Mouse (Mus musculus): ENCODE measurements at regions not wholly inside any gene's neighbourhood (a gene's known extent, or its start where the extent isn't known, plus 50 kb on each side); places are given as distances from the start of the nearest gene placed in this dataset.

- peaks cover 35 to 46% of the 10 kb centered on the region in 2 experiments for H3K4me1 ChIP-seq (replicated peaks; ENCODE audit: control insufficient read depth in 2 of 2, insufficient read depth in 2 of 2, low read length in 1 of 2)
- DNase-seq (ENCODE audit: low read depth in 3 of 3, low spot score in 3 of 3) (no peak), ATAC-seq (ENCODE audit: insufficient read depth) (peak; percentile 30; the same call in 1 of the 2 replicates)
- WGBS (ENCODE audit: insufficient replicate concordance) = 23% methylated on average over 6 of the region's 6 CpGs
- H3K9ac ChIP-seq (replicated peaks) = peak overlapping the region; percentile 48
- peak overlapping the region; percentile 76 for H3K27ac ChIP-seq
- H3K9me3 ChIP-seq (ENCODE audit: control insufficient read depth, low read length) = no peaks in the 10 kb centered on the region
- peak overlapping the region; percentile 34; the same call in 1 of the 2 replicates for H3K4me2 ChIP-seq (ENCODE audit: low read depth)
- no peak for TF ChIP-seq EP300 (IDR thresholded peaks at IDR 0.05; ENCODE audit: low read depth)
- peak; percentile 24; the same call in 1 of the 2 replicates for TF ChIP-seq CTCF (IDR thresholded peaks at IDR 0.05; ENCODE audit: low read depth)
- H3K4me3 ChIP-seq (ENCODE audit: insufficient read depth in 1 of 2, low read depth in 2 of 2, low read length in 2 of 2) = no peak overlapping the region
- no peaks in the 10 kb centered on the region for H3K36me3 ChIP-seq (replicated peaks; ENCODE audit: control insufficient read depth, insufficient read depth, low read depth)
- H3K27me3 ChIP-seq (ENCODE audit: control insufficient read depth, insufficient read depth, low read length) = no peaks in the 10 kb centered on the region
These were observed 235.4 kb downstream of the Fam49a start for GRCm38 (mm10) chr12:12497277-12497841.

- H3K9me3 ChIP-seq (ENCODE audit: control insufficient read depth, low read length) = no peaks in the 10 kb centered on the region
- DNase-seq (ENCODE audit: low read depth in 3 of 3, low spot score in 3 of 3) = peak; percentile 59 to 70 (median 66)
- ATAC-seq (ENCODE audit: insufficient read depth) = peak; percentile 88
- no peaks in the 10 kb centered on the region for H3K27me3 ChIP-seq (ENCODE audit: control insufficient read depth, insufficient read depth, low read length)
- 12% methylated on average over 7 of the region's 7 CpGs for WGBS (ENCODE audit: insufficient replicate concordance)
- peaks cover 35 to 46% of the 10 kb centered on the region in 2 experiments for H3K4me1 ChIP-seq (replicated peaks; ENCODE audit: control insufficient read depth in 2 of 2, insufficient read depth in 2 of 2, low read length in 1 of 2)
- H3K36me3 ChIP-seq (replicated peaks; ENCODE audit: control insufficient read depth, insufficient read depth, low read depth) = no peaks in the 10 kb centered on the region
- H3K4me3 ChIP-seq (ENCODE audit: insufficient read depth in 1 of 2, low read depth in 2 of 2, low read length in 2 of 2) = no peak overlapping the region
- TF ChIP-seq EP300 (IDR thresholded peaks at IDR 0.05; ENCODE audit: low read depth) (peak; percentile 92), CTCF (IDR thresholded peaks at IDR 0.05; ENCODE audit: low read depth) (peak; percentile 46)
- peak overlapping the region; percentile 34 for H3K4me2 ChIP-seq (ENCODE audit: low read depth)
- H3K9ac ChIP-seq (replicated peaks) = peak overlapping the region; percentile 48
- peak overlapping the region; percentile 76 for H3K27ac ChIP-seq
These were observed 234.7 kb downstream of the Fam49a start for GRCm38 (mm10) chr12:12496593-12497141.

- WGBS (ENCODE audit: insufficient replicate concordance) = 61% methylated on average over 1 of the region's 1 CpGs
- no peaks in the 10 kb centered on the region for H3K36me3 ChIP-seq (replicated peaks; ENCODE audit: control insufficient read depth, insufficient read depth, low read depth)
- H3K4me2 ChIP-seq (ENCODE audit: low read depth) = no peak overlapping the region
- no peak overlapping the region for H3K4me3 ChIP-seq (ENCODE audit: insufficient read depth in 1 of 2, low read depth in 2 of 2, low read length in 2 of 2)
- no peak for TF ChIP-seq EP300 (IDR thresholded peaks at IDR 0.05; ENCODE audit: low read depth)
- TF ChIP-seq CTCF (IDR thresholded peaks at IDR 0.05; ENCODE audit: low read depth) = no peak
- DNase-seq (ENCODE audit: low read depth in 3 of 3, low spot score in 3 of 3) = no peak
- peaks cover 38 to 41% of the 10 kb centered on the region in 2 experiments for H3K4me1 ChIP-seq (replicated peaks; ENCODE audit: control insufficient read depth in 2 of 2, insufficient read depth in 2 of 2, low read length in 1 of 2)
- no peaks in the 10 kb centered on the region for H3K27me3 ChIP-seq (ENCODE audit: control insufficient read depth, insufficient read depth, low read length)
- no peak overlapping the region for H3K27ac ChIP-seq
- H3K9me3 ChIP-seq (ENCODE audit: control insufficient read depth, low read length) = no peaks in the 10 kb centered on the region
- no peak for ATAC-seq (ENCODE audit: insufficient read depth)
- H3K9ac ChIP-seq (replicated peaks) = no peak overlapping the region
These were observed 228.2 kb downstream of the Fam49a start for GRCm38 (mm10) chr12:12490173-12490572.

- WGBS (ENCODE audit: insufficient replicate concordance) = 5% methylated on average over 1 of the region's 1 CpGs
- Histone ChIP-seq H3K4me1 (replicated peaks; ENCODE audit: control insufficient read depth in 2 of 2, insufficient read depth in 2 of 2, low read length in 1 of 2) (peaks cover 32 to 34% of the 10 kb centered on the region in 2 experiments), H3K4me2 (ENCODE audit: low read depth) (peak overlapping the region; percentile 56), H3K27ac (peak overlapping the region; percentile 76), H3K4me3 (ENCODE audit: insufficient read depth in 1 of 2, low read depth in 2 of 2, low read length in 2 of 2) (no peak overlapping the region), H3K9me3 (ENCODE audit: control insufficient read depth, low read length) (no peaks in the 10 kb centered on the region), H3K27me3 (ENCODE audit: control insufficient read depth, insufficient read depth, low read length) (no peaks in the 10 kb centered on the region), H3K9ac (replicated peaks) (peak overlapping the region; percentile 19; the same call in 1 of the 2 replicates), H3K36me3 (replicated peaks; ENCODE audit: control insufficient read depth, insufficient read depth, low read depth) (no peaks in the 10 kb centered on the region)
- TF ChIP-seq EP300 (IDR thresholded peaks at IDR 0.05; ENCODE audit: low read depth) = peak; percentile 100
- no peak for TF ChIP-seq CTCF (IDR thresholded peaks at IDR 0.05; ENCODE audit: low read depth)
- DNase-seq (ENCODE audit: low read depth in 3 of 3, low spot score in 3 of 3) (peak; percentile 86 to 92 (median 87)), ATAC-seq (ENCODE audit: insufficient read depth) (peak; percentile 99)
These were observed 226.2 kb downstream of the Fam49a start for GRCm38 (mm10) chr12:12488090-12488489.

- DNase-seq (ENCODE audit: low read depth in 3 of 3, low spot score in 3 of 3) (peak; percentile 41 to 58 (median 55)), ATAC-seq (ENCODE audit: insufficient read depth) (peak; percentile 2; the same call in 1 of the 2 replicates)
- Histone ChIP-seq H3K9me3 (ENCODE audit: control insufficient read depth, low read length) (no peaks in the 10 kb centered on the region), H3K27ac (peak overlapping the region; percentile 76), H3K4me2 (ENCODE audit: low read depth) (peak overlapping the region; percentile 56), H3K36me3 (replicated peaks; ENCODE audit: control insufficient read depth, insufficient read depth, low read depth) (no peaks in the 10 kb centered on the region), H3K27me3 (ENCODE audit: control insufficient read depth, insufficient read depth, low read length) (no peaks in the 10 kb centered on the region), H3K4me1 (replicated peaks; ENCODE audit: control insufficient read depth in 2 of 2, insufficient read depth in 2 of 2, low read length in 1 of 2) (peaks cover 32% of the 10 kb centered on the region in 2 experiments), H3K4me3 (ENCODE audit: insufficient read depth in 1 of 2, low read depth in 2 of 2, low read length in 2 of 2) (no peak overlapping the region), H3K9ac (replicated peaks) (peak overlapping the region; percentile 45)
- 53% methylated on average over 1 of the region's 1 CpGs for WGBS (ENCODE audit: insufficient replicate concordance)
- no peak for TF ChIP-seq CTCF (IDR thresholded peaks at IDR 0.05; ENCODE audit: low read depth)
- peak; percentile 73 for TF ChIP-seq EP300 (IDR thresholded peaks at IDR 0.05; ENCODE audit: low read depth)
These were observed 224.9 kb downstream of the Fam49a start for GRCm38 (mm10) chr12:12486656-12487356.
